Comparison of ENCODE assay signal across 10 mouse cellular contexts in genomic region chr4:135314419-135314832, GRCm38 (mm10). TPM values are rescaled to one million over a fixed set of nuclear protein-coding genes. Genes with fewer than 3 reads are reported as not detected.
DNase-seq lines count a peak whose midpoint lies in the region; ATAC-seq and TF ChIP-seq lines count a peak whose summit lies in the region.
"Had no signal": no experiment of that assay in that cellular context is flagged by ENCODE, and none has a peak within 500 bp of the region (broad histone marks: within the 10 kb centered on the region; RNA-seq: fewer than 3 reads in every experiment).

No protein-coding gene starts in this region.

- TF ChIP-seq POLR2A in bone marrow, adult 2 months (IDR thresholded peaks at IDR 0.05; ENCODE audit: borderline replicate concordance, control insufficient read depth, low read depth, low read length): no peak

- 0 out of 2 replicates have a peak, but pooled peaks have one; percentile 20 for ATAC-seq in intestine, embryonic 16.5 days
- no peak for ATAC-seq in intestine, embryonic 15.5 days
- ATAC-seq in heart, embryonic 15.5 days (replicated peaks; ENCODE audit: insufficient number of reproducible peaks, insufficient read depth, low FRiP score, low read depth): no peak
- peak; percentile 46 for ATAC-seq in megakaryocyte, adult 5-6 weeks (ENCODE audit: poor library complexity, severe bottlenecking)

- H3K4me1 ChIP-seq in intestine, embryonic 16.5 days (ENCODE audit: control insufficient read depth, insufficient read depth, low read length): peaks cover 21% of the 10 kb centered on the region
- peaks cover 18% of the 10 kb centered on the region for H3K4me1 ChIP-seq in intestine, embryonic 15.5 days (replicated peaks)
- H3K4me1 ChIP-seq in bone marrow, adult 2 months (ENCODE audit: control insufficient read depth, insufficient read depth, low read length): peaks cover 3% of the 10 kb centered on the region; the same call in 1 of the 2 replicates
- H3K4me1 ChIP-seq in heart, embryonic 15.5 days (replicated peaks): peaks cover 50% of the 10 kb centered on the region
- H3K4me1 ChIP-seq: forebrain, embryonic 12.5 days had no signal

- H3K4me2 ChIP-seq in intestine, embryonic 16.5 days (ENCODE audit: low read depth, low read length): no peak overlapping the region
- no peak overlapping the region for H3K4me2 ChIP-seq in intestine, embryonic 15.5 days (replicated peaks)
- H3K4me2 ChIP-seq in heart, embryonic 15.5 days: peak overlapping the region; percentile 56
- H3K4me2 ChIP-seq: forebrain, embryonic 12.5 days had no signal

- DNase-seq in urinary bladder, postnatal 4 days (ENCODE audit: low spot score in 2 of 2): no peak
- no peak for DNase-seq in gastrocnemius, adult 18-20 months (ENCODE audit: low spot score)
- DNase-seq in gastrocnemius, postnatal 4 days (ENCODE audit: low spot score in 2 of 2): no peak
- DNase-seq: cerebellum, postnatal 25 days had no signal

- no peak for TF ChIP-seq CTCF in bone marrow, adult 2 months (IDR thresholded peaks at IDR 0.05; ENCODE audit: control insufficient read depth, insufficient read depth, low read length)

- H3K27me3 ChIP-seq in intestine, embryonic 16.5 days (replicated peaks; ENCODE audit: control insufficient read depth, insufficient read depth, low read length): no peaks in the 10 kb centered on the region
- no peaks in the 10 kb centered on the region for H3K27me3 ChIP-seq in intestine, embryonic 15.5 days (replicated peaks)
- no peaks in the 10 kb centered on the region for H3K27me3 ChIP-seq in heart, embryonic 15.5 days
- H3K27me3 ChIP-seq: forebrain, embryonic 12.5 days had no signal

- peaks cover 5% of the 10 kb centered on the region; the same call in 1 of the 2 replicates for H3K9me3 ChIP-seq in intestine, embryonic 16.5 days (ENCODE audit: control insufficient read depth, low read length)
- H3K9me3 ChIP-seq in intestine, embryonic 15.5 days: no peaks in the 10 kb centered on the region
- no peaks in the 10 kb centered on the region for H3K9me3 ChIP-seq in heart, embryonic 15.5 days (replicated peaks)

- 77% methylated on average over 11 of the region's 11 CpGs for WGBS in intestine, embryonic 16.5 days
- 77% methylated on average over 11 of the region's 11 CpGs for WGBS in intestine, embryonic 15.5 days
- 39% methylated on average over 11 of the region's 11 CpGs for WGBS in bone marrow, adult 2 months
- WGBS in heart, embryonic 15.5 days: 37% methylated on average over 11 of the region's 11 CpGs

- H3K9ac ChIP-seq in intestine, embryonic 16.5 days (ENCODE audit: low read depth, low read length): no peak overlapping the region
- H3K9ac ChIP-seq in intestine, embryonic 15.5 days: no peak overlapping the region
- H3K9ac ChIP-seq in heart, embryonic 15.5 days: no peak overlapping the region
- H3K9ac ChIP-seq: forebrain, embryonic 12.5 days had no signal

- H3K36me3 ChIP-seq in intestine, embryonic 16.5 days (ENCODE audit: control insufficient read depth, insufficient read depth, low read length): peaks cover 16% of the 10 kb centered on the region
- peaks cover 26% of the 10 kb centered on the region for H3K36me3 ChIP-seq in intestine, embryonic 15.5 days
- H3K36me3 ChIP-seq in heart, embryonic 15.5 days: peaks cover 8% of the 10 kb centered on the region; the same call in 1 of the 2 replicates

- H3K4me3 ChIP-seq in intestine, embryonic 16.5 days (ENCODE audit: low read length): no peak overlapping the region
- H3K4me3 ChIP-seq in intestine, embryonic 15.5 days (replicated peaks): no peak overlapping the region
- peak overlapping the region; percentile 23 for H3K4me3 ChIP-seq in bone marrow, adult 2 months (replicated peaks; ENCODE audit: control insufficient read depth, low read depth, low read length)
- 0 out of 2 replicates have a peak overlapping the region, but pooled peaks have one; percentile 20 for H3K4me3 ChIP-seq in heart, embryonic 15.5 days
- H3K4me3 ChIP-seq: forebrain, embryonic 12.5 days had no signal

- 0 out of 2 replicates have a peak overlapping the region, but pooled peaks have one; percentile 19 for H3K27ac ChIP-seq in intestine, embryonic 16.5 days (ENCODE audit: low read length)
- H3K27ac ChIP-seq in intestine, embryonic 15.5 days: no peak overlapping the region
- peak overlapping the region; percentile 67 for H3K27ac ChIP-seq in bone marrow, adult 2 months (ENCODE audit: control insufficient read depth, insufficient read depth, low read depth, low read length, poor library complexity)
- peak overlapping the region; percentile 95 for H3K27ac ChIP-seq in heart, embryonic 15.5 days
- H3K27ac ChIP-seq: forebrain, embryonic 12.5 days had no signal

RNA-seq across cellular contexts. Expression of gene Srrm1, which starts 38.7 kb away (rescaled TPM):
- polyA plus RNA-seq in intestine, embryonic 16.5 days (2015; fragmentation: Nextera tagmentation; extraction: Ambion mirVana): 152 and 176 TPM in 2 replicates
- 189 and 248 TPM in 2 replicates for polyA plus RNA-seq in intestine, embryonic 15.5 days (2015; fragmentation: Nextera tagmentation; extraction: Ambion mirVana)
- 99.5 and 141 TPM in 2 replicates for polyA plus RNA-seq in bone marrow, adult 2 months (2011; ENCODE audit: insufficient read depth, insufficient read length, low replicate concordance, missing spikeins)
- polyA plus RNA-seq in heart, embryonic 15.5 days (2015; fragmentation: Nextera tagmentation; extraction: Ambion mirVana): 134 and 152 TPM in 2 replicates
- 144 and 146 TPM in 2 replicates for total RNA-seq in megakaryocyte, adult 5-6 weeks (2015)
- 80.5 and 112 TPM in 2 replicates for total RNA-seq in megakaryocyte, adult 5-6 weeks (2017)
- 10 to 100 TPM; 58.3 to 60.1 TPM for total RNA-seq in gastrocnemius, adult 18-20 months (2021)
- total RNA-seq in gastrocnemius, postnatal 4 days (2021): 100 to 1,000 TPM; 107 to 123 TPM

RNA-seq across cellular contexts. Expression of gene Clic4, which starts 41.8 kb away (rescaled TPM):
- polyA plus RNA-seq in intestine, embryonic 16.5 days (2015; fragmentation: Nextera tagmentation; extraction: Ambion mirVana): 107 and 109 TPM in 2 replicates
- polyA plus RNA-seq in intestine, embryonic 15.5 days (2015; fragmentation: Nextera tagmentation; extraction: Ambion mirVana): 126 and 135 TPM in 2 replicates
- 34.8 and 42.2 TPM in 2 replicates for polyA plus RNA-seq in bone marrow, adult 2 months (2011; ENCODE audit: insufficient read depth, insufficient read length, low replicate concordance, missing spikeins)
- polyA plus RNA-seq in heart, embryonic 15.5 days (2015; fragmentation: Nextera tagmentation; extraction: Ambion mirVana): 252 and 254 TPM in 2 replicates
- total RNA-seq in megakaryocyte, adult 5-6 weeks (2015): 28.4 and 29.7 TPM in 2 replicates
- total RNA-seq in megakaryocyte, adult 5-6 weeks (2017): 32.3 and 39.2 TPM in 2 replicates
- total RNA-seq in gastrocnemius, adult 18-20 months (2021): 10 to 100 TPM; 27.6 to 40.4 TPM
- 100 to 1,000 TPM; 109 to 115 TPM for total RNA-seq in gastrocnemius, postnatal 4 days (2021)

Comparison
In these comparisons a context has a peak if more than half of its experiments do, and no peak if none do; other contexts are left out.
1. ATAC-seq: peak in intestine, embryonic 16.5 days (single experiment) and megakaryocyte, adult 5-6 weeks (single experiment); none in intestine, embryonic 15.5 days (single experiment) and heart, embryonic 15.5 days (single experiment).
2. H3K4me3 ChIP-seq: peak in bone marrow, adult 2 months (single experiment) and heart, embryonic 15.5 days (single experiment); none in intestine, embryonic 16.5 days (single experiment) and intestine, embryonic 15.5 days (single experiment).